Mouse (Mus musculus): ENCODE data around the gene Epn2.

Gene Epn2

DNA sequence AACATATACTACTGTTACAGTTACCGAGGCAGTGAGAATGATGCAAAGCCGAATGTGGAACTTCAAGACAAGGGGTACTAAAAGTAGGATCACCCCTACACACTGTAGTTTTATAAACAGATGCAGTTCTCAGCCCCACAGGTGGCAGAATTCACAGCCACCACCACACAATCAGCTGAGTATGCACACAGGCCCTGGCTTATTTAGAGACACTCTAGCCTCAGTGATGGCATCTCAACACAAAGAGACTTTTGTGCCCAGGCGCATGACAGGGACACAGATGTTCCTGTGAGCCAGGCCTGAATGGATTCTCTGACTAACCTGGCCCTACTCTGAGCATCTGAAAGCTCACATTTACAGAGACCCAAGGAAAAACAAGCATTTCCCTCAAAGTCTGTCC, 42.1 kb downstream of the Epn2 start:
- no peak for DNase-seq (ENCODE audit: low spot score)

DNA sequence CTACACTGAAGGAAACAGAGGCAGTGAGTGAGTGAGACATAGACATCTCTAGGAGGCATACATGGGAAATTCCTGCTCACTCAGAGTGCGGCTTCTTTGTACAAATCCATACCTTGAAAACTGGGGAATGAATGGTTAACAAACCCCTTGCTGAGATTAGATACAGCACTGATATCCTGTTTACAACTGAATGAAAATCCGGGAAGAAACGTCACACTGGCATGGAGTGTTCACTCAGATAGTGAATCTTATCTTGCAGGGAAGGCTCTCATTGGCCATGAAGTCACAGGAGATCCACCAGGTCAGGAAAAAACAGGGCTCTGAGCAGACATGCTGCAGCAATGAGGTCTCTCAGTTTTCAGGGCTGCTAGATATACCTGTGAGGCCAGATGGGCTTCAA, 42.5 kb downstream of the Epn2 start:
- DNase-seq (ENCODE audit: low spot score): no peak

DNA sequence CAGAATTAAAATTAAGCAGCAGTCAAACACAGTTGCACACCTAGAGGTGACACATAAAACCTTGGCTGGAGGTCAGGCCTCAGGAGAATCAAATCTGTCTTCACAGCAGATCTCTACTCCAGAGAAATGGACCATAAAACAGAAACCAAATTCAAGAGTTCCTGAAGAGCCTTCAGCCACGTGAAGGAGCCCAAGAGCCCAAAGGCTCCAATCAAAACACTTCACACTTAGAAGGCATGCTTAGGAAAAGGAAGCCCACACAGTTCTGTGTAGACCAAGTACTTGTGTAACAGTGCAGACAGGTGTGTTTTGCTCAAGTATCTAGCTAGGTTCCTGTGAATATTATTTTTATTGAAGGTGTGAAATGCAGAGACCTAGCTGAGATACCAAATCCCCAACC, 44.0 kb downstream of the Epn2 start:
- DNase-seq (ENCODE audit: low spot score): no peak

DNA sequence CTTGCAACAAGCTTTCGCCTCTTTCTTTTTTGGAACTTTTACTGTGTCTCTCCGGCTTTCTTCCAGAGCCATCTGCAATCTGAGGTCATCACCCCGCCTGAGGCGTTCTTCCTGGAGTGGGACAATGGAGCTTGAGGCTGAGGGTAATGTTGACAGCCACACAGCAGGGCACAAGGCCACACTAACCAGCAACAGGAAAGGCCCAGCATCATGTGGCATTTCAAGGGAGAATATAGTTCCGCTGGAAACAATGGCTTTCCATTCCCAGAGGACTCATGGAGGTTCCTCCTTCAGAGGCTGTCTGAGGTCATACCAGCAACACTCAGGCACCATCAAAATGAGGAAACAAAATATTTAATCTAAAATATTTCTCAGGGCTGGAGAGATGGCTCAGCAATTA, 45.9 kb downstream of the Epn2 start:
- no peak for DNase-seq (ENCODE audit: low spot score)

DNA sequence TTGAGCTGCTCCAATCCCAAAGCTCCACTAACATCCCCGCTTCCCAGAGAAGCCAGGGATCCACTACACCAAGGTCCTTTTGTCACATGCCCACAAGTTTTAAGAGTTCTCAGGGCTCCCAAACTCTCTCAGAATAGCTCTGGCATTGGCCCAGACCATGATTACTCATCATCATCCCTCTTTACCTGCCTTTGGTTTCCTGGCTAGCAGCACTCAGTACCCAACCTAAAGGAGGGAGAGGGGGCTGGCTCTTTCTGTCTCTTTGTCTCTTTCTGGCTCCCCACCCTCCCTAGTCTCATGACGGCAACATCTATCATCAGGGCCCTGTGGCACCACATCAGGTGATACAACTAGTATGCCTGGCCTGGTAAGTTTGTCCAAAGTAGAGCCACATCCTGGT, 46.7 kb downstream of the Epn2 start:
- DNase-seq (ENCODE audit: low spot score): no peak

DNA sequence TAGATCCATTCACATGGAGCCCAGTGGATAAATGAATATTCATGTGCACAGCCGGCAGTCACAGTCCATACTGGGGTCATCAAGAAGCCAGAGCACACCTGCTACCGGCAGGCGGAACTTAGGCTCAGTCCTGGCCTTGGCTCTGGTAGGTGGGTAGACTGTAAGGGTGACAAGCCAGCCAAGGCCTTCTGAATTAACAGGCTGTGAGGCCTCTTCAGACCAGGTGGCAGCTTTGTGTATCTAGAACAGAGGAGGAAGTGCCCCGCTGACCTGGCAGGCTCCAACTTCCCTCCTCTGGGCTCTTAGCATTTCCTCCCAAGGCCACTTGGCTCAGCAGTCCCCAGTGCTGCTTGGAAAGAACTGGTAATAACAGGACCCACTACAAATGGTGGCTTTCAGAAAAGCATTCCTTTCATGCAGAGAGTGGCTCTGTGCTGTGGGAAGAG, 50.2 kb downstream of the Epn2 start:
- DNase-seq (ENCODE audit: low spot score): no peak

DNA sequence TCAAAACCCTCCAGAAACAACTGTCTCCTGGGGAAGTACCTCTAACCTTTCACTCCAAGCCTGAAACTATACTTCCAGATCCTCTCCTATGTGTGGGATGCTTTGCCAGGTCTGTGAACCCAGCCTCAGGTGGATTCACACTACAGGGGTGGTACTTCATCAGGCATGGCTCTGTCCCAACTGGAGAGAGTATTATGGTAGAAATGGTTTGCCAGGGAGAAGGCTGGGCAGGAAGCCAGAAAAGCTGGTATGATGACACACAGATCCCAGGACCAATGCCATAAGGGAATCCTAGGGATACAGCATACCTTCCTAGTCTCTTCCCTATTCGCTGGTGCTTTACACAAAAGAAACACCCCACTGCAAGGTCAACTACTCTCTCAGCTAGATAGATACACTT, 52.6 kb downstream of the Epn2 start:
- no peak for DNase-seq (ENCODE audit: low spot score)

DNA sequence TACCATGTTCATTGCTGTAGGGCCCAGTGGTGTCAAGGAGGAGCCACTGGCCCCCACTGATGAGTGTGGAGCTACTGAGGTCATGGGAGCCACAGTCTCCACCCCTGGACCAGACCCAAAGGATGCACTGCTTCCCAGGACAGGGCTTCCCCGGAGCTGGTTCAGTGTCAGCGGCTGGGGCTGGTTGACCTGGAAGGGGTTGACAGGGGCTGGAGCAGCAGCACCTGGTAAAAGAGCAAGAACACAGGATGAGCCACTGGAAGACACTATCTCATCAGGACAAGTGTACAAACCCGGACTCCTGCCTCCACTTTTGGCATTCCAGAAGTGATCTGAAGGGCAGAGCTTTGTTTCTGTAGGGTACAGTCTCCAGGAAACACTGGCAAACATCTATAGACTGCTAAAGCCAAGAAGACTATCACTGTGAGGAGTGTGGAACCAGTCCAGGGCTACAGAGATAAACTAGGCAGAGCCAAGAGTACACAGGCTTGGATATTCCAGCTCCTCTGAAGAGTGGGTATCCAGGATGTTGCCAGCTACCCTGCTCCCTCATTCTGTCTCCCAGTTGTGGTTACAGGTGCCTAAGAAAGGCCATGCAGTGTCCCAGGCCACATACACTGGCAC, 59.9 kb downstream of the Epn2 start:
- DNase-seq (ENCODE audit: low spot score): no peak

DNA sequence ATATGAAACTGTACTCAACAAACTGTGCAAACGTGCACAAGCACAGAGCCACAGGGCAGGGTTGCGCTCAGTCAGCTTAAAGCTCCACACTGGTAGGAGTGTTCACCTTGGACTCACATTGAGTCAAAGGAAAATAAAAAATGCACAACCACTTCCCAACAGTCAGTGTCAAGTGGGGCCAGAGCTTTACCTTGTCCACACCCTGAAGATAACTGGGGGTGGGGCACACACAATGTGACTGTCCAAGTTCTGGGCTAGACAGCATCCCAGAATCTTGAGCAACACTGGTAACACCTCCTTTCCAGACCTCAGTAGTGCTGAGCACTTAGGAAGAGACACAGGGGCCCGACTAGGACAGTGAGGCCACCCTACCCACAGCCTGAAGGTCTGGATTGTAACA, 60.6 kb downstream of the Epn2 start:
- no peak for DNase-seq (ENCODE audit: low spot score)

DNA sequence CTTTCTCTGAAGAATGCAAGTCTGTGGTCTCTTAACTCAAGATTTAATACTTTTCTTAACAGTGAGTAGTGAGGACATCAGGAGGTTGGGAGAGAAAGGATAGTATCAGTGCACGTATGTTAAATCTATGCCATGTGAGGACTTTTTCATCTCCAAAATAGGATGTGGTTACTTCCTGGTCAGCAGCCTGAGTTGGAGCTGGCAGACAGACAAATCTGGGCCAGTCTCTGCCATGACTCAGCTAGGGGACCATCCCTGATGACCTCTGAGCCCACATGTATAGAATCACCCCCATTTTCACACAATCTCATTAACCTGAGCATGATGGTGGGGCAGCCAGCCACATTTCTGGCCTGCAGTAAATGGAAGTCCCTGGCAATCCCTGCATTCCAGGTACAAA, 61.5 kb downstream of the Epn2 start:
- no peak for DNase-seq (ENCODE audit: low spot score)

DNA sequence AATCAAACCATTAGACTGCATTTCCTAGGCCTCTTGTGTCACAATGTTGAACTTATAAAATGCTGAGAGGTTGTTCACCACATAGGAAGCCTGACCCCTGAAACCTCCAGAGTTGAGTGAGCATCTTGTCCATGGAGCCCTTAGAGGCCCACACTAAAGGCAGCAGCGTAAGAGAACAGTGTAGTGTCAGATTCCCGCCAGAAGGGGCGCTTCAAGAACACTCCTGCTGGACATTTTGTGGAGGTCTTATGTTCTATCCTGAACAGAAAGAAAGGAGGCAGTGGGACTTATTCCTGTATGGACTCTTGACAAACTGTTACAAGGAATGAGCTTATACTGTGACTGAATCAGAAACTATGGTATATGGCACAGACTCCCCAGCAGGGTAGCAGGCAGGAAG, 64.5 kb downstream of the Epn2 start:
- DNase-seq (ENCODE audit: low spot score): peak; percentile 73

DNA sequence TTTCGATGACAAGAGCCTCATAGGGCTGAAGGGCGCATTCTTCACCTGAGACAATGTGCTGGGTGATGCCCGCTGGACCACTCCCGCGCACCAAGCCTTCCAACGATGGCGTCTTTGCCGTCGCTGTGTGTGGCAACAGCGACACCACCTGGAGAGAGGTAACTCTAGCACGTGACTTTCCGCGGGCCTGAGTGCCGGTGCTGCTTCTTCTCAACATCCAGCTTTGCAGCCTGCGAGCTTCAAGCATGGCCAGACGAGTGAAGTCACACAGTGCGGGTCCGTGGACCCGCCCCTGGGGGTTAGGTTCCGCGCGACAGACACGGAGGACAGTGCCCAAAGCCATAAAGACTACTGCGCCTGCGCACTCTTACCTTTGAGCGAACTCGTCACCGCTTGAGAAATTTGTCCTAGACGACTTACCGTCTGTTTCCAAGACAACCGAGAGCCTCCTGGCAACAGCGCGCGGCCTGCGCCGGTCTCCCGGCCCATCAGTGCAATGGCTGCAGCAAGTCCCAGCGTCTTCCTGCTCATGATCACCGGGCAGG, 74.7 kb downstream of the Epn2 start, which contains the start of gene B9d1:
B9d1 (plus strand) TSS at position 432 of the 545 bp plus-strand sequence.
- DNase-seq (ENCODE audit: low spot score): peak; percentile 99

DNA sequence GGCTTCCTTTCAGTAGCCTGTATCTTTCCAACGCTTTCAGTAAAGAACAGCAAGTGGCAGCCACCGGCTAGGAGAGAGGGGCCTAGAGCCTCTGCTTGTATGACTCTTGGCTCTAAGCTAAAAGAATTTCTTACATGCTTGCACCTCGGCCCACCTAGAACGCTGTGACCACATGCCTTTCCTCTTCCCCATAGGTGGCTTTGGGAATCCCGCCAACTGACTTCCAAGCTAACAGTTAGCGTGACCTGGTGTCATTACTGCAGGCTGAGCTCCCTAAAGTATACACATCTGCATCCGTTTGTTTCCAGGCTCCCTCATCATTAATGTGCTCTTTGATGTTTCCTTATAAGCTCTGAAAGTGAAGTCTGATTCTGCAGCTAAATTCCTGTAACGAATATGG, 75.6 kb downstream of the Epn2 start:
- DNase-seq (ENCODE audit: low spot score): no peak

DNA sequence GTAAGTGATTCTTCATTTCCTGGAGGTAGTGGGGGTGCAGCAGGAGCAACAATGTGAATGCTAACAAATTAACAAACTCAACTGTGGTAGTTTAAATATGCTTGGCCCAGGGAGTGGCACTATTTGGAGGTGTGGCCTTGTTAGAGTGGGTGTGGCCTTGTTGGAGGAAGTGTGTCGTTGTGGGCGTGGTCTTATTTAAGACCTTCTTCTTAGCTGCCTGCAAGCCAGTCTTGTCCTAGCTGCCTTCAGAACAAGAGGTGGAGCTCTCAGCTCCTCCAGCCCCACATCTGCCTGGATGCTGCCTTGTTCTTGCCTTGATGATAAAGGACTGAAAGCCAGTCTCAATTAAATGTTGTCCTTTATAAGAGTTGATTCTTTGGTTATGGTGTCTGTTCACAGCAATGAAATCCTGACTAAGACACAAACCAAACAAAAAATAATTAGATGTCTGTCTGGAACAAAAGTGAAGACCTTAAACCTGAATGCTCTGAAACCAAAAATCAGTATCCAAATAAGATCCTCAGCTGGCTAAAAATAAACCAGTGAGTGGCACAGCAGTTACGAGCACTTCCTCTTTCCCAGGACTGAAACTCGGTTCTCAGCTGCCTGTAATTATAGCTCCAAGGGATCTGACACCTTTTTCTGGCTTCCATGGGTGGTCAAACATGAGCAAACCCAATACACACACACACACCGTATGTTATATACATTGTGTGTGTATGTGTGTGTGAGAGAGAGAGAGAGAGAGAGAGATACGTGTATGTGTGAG, 80.6 kb downstream of the Epn2 start:
- DNase-seq (ENCODE audit: low spot score): no peak

DNA sequence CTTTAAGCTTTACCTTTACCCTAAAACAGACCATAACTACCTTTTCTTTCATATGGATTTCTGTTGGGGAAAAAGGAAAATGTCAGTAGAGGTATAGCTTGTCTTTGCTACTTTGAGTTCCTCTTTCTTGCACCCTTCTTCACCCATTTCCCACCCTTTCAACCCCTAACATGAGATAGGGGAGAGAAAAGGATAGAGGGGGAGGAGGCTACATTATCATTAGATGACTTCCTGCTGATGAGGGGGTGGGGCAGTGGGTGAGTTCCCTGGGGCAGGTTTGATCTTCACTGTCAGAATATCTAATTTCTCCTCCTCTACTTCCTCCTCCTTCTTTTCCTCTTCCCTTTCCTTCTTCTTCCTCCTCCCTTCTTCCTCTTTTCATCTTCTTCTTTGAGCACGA, 82.0 kb downstream of the Epn2 start:
- DNase-seq (ENCODE audit: low spot score): no peak

DNA sequence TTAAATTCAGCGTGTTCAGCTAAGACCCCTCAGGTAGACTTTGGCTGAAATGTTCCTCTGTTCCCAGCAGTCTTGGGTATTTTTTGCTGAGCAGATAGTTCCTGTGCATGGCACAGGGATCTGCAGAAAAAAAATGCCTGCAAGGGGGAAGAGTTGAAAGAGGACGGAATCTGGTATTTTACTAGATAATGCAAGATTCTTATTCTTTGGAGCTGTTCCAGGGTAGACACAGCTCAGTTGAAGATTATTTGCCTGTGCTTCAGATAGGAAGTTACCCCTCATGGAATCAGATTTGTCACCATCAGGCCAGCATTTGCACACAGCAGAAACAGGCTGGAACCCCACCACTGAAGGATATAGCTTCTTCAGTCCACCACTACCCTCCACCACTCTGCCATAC, 84.0 kb downstream of the Epn2 start:
- no peak for DNase-seq (ENCODE audit: low spot score)

DNA sequence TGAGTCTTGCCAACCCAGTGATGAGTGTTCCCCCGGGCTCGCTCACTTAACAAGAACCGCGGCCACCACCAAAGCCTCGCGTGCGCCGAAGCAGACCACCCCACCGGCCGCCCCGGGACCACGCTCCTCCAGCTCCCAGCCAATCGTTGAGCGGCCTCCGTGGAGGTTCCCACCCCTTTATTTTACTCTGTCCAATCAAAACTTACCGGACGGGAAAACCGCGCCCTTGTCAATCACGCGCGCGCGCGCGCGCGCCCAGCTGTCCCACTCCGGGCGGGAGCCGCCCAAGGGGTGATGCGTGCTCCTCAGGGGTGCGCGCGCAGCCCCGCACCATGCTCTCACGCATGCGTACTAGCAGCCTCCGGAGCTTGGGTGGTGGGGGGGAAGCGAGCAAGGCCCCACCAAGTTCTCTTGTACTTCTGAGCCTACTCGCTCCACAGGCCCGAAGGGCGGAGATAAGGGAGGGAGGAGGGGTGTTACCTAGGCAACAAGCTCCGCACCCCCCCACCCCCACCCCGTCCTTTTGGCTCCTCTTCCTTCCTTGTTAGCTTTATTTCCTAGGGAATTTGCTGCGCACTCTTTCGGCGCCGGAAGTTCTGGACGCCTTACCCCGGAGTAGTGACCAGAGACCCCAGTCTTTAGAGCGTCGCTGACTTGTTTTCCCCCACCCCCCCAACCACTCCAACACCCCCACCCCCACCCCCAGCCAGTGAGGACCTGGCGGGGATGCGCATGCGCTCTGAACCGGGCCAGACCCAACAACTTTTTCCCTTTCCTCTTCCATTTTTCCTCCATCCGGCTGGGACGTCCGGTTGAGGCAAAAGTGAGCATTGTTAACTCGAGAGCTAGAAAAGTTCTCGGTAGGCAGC, 85.1 kb downstream of the Epn2 start, which contains the start of gene Mapk7:
Mapk7 (minus strand) TSS at position 278 of the 869 bp plus-strand sequence.
- DNase-seq (ENCODE audit: low spot score): peak; percentile 100

DNA sequence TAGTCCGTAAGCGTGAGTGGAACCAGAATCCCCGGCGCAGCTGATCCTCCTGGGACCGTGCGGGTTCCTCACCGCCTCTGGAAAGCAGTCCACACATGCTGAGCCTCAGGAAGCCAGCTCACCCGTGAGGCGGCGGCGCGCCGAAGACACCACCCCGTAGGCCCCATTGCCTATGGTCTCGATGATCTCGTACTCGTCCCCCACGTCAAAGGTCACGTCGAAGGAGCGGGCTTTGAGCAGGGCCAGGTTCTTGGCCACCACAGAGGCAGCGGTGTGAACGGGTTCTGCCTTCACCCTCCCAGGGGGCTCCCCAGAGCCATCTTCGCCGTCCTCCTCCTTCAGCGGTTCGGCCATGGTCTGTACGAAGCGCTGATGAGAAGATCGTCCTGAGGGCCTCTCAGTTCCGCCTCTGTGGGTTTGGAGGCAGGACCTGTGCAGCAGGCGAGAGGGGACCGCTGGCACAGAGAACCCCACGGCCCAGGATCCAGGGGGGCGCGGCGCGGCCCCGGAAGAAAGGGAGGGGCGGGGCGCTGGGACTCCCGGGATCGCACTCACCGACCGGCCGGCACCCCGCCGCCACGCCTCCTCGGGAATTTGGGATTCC, 85.9 kb downstream of the Epn2 start:
- no peak for DNase-seq (ENCODE audit: low spot score)

DNA sequence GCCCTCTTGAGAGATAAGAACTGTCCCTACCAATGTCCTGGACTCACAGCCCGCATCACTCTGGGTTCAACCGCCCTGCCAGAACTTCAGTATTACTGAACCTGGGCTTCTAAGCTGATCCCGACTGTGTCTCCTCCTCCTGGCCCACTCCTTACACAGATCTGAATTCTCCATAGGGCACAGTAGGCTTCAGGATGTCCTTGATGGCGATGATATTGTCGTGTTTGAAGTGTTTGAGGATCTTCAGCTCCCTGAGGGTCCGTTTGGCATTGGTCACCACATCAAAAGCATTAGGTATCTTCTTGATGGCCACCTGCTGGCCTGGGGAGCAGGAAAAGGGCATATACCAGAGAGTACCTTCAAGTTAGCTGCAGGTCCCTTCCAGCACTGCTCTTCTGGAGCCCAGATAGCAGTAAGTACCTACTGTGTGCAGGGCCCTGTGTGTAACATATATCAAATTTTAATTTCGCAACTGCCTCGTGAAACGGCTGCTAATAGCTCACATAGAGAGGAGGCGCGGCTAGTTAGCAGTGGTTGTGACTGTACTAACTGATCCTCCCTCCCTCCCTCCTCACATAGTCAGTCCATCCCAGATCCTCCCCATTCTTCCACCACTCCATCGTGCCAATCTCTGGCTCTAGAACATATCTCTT, 86.6 kb downstream of the Epn2 start:
- DNase-seq (ENCODE audit: low spot score): no peak

DNA sequence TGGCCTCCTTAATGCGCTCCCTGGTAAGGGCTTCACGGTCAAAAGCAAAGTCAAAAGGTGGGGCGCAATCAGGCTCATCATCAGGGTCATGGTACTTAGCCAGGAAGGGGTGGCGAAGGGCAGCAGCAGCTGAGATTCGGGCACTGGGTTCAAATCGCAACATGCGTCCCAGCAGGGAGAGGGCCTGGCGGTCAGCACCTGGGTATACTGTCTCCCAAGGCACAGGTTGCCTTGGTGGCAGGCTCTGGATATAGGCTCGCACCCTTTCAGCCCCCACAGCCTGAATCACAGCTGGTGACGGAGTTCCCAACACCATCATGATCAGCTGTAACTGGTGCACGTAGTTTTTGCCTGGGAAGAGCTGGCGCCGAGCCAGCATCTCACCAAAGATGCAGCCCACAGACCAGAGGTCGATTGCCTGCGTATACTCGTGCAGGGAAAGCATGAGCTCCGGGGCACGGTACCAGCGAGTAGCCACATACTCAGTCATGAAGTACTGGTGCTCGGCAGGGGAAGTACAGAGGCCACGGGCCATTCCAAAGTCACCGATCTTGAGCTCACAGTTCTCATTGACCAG, 88.5 kb downstream of the Epn2 start:
- no peak for DNase-seq (ENCODE audit: low spot score)

DNA sequence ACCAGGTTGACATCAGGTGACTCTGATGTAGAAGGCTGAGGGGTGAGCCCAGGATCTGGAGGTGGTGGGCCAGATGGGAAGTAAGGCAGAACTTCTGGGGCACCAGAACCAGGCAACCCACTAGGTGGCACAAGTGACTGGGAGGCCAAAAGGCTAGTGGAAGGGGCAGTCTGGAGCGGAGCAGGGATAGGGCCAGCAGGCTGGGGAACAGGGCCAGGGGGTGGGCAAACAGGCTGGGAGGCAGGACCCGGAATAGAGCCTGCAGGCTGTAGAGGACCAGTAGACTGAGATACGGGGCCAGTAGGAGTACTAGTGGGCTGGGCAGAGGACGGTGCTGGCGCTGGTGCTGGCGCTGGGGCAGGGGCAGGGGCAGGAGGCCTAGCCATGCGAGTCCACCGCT, 89.6 kb downstream of the Epn2 start:
- no peak for DNase-seq (ENCODE audit: low spot score)

Data from retina, embryonic 14.5 days (tissue).